Mouse (Mus musculus): ENCODE data around the gene Tarsl2. TPM values are rescaled to one million over a fixed set of nuclear protein-coding genes. Genes with fewer than 3 reads are reported as not detected.

Gene Tarsl2
- polyA plus RNA-seq, 2 experiments, result 7.8 to 12.0 TPM

DNA sequence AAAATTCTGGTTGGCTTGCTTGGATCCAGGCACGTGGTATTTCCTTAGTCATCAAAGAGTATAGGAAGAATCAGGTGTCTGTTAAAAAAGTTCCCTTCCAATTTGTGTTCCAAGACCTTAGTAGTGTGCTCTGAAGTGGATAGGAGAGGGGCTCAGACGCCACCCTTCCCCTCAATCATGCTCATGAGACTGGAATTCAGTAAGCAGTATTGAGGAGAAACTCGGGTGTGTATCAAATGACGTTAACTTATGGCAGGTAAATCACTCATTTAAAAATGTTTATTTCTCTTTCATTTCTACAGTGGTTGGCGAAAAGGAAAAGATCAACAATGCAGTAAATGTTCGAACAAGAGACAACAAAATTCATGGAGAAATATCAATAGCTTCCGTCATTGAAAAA lies 46.2 kb downstream of the Tarsl2 start, which contains the start of gene Tm2d3:
Gene Tm2d3, plus strand, starts transcription at position 301 of the 400 bp plus-strand sequence.
- Histone ChIP-seq H3K9me3 (ENCODE audit: control insufficient read depth, low read length) (no peaks in the 10 kb centered on the region), H3K9ac (ENCODE audit: low read depth, low read length, severe bottlenecking) (no peak within 1 kb of the TSS), H3K4me3 (replicated peaks; ENCODE audit: low read length) (no peak within 1 kb of the TSS), H3K4me1 (ENCODE audit: control insufficient read depth, insufficient read depth, low read length) (peaks cover 10% of the 10 kb centered on the region), H3K36me3 (ENCODE audit: control insufficient read depth, insufficient read depth, low read length) (peaks cover 3% of the 10 kb centered on the region; the same call in 1 of the 2 replicates), H3K27ac (replicated peaks; ENCODE audit: low read depth, low read length) (no peak within 1 kb of the TSS), H3K27me3 (ENCODE audit: control insufficient read depth, insufficient read depth, low read length) (no peaks in the 10 kb centered on the region), H3K4me2 (replicated peaks; ENCODE audit: low read depth, low read length, severe bottlenecking) (no peak within 1 kb of the TSS)
- TF ChIP-seq POLR2A (IDR thresholded peaks at IDR 0.05; ENCODE audit: borderline replicate concordance, extremely low read depth, insufficient read depth, insufficient read length), result no peak
- 85% methylated on average over 7 of the region's 7 CpGs for WGBS
- no peak for DNase-seq (ENCODE audit: low spot score)
- no peak for ATAC-seq (ENCODE audit: low FRiP score, low read depth)

- 70% methylated on average over 8 of the region's 8 CpGs for WGBS
- H3K4me1 ChIP-seq (ENCODE audit: control insufficient read depth, insufficient read depth, low read length), result peaks cover 10% of the 10 kb centered on the region
- no peak overlapping the region for H3K4me3 ChIP-seq (replicated peaks; ENCODE audit: low read length)
- no peak overlapping the region for H3K4me2 ChIP-seq (replicated peaks; ENCODE audit: low read depth, low read length, severe bottlenecking)
- DNase-seq (ENCODE audit: low spot score), result no peak
- H3K36me3 ChIP-seq (ENCODE audit: control insufficient read depth, insufficient read depth, low read length), result peaks cover 8% of the 10 kb centered on the region
- no peaks in the 10 kb centered on the region for H3K27me3 ChIP-seq (ENCODE audit: control insufficient read depth, insufficient read depth, low read length)
- no peak for ATAC-seq (ENCODE audit: low FRiP score, low read depth)
- H3K9ac ChIP-seq (ENCODE audit: low read depth, low read length, severe bottlenecking), result no peak overlapping the region
- no peaks in the 10 kb centered on the region for H3K9me3 ChIP-seq (ENCODE audit: control insufficient read depth, low read length)
- TF ChIP-seq POLR2A (IDR thresholded peaks at IDR 0.05; ENCODE audit: borderline replicate concordance, extremely low read depth, insufficient read depth, insufficient read length), result no peak
- H3K27ac ChIP-seq (replicated peaks; ENCODE audit: low read depth, low read length), result no peak overlapping the region
Observed at GRCm38 (mm10) chr7:65691929-65692605, 47.4 kb downstream of the Tarsl2 start.

- ATAC-seq (ENCODE audit: low FRiP score, low read depth) (no peak; the same call in 1 of the 2 replicates), DNase-seq (ENCODE audit: low spot score) (peak; percentile 4)
- peak overlapping the region; percentile 75 for H3K9ac ChIP-seq (ENCODE audit: low read depth, low read length, severe bottlenecking)
- WGBS, result 0% methylated on average over 10 of the region's 10 CpGs
- no peaks in the 10 kb centered on the region for H3K9me3 ChIP-seq (ENCODE audit: control insufficient read depth, low read length)
- H3K27me3 ChIP-seq (ENCODE audit: control insufficient read depth, insufficient read depth, low read length), result no peaks in the 10 kb centered on the region
- H3K36me3 ChIP-seq (ENCODE audit: control insufficient read depth, insufficient read depth, low read length), result peaks cover 14% of the 10 kb centered on the region
- peak overlapping the region; percentile 65; the same call in 1 of the 2 replicates for H3K27ac ChIP-seq (replicated peaks; ENCODE audit: low read depth, low read length)
- no peak for TF ChIP-seq POLR2A (IDR thresholded peaks at IDR 0.05; ENCODE audit: borderline replicate concordance, extremely low read depth, insufficient read depth, insufficient read length)
- H3K4me3 ChIP-seq (replicated peaks; ENCODE audit: low read length), result peak overlapping the region; percentile 80
- H3K4me1 ChIP-seq (ENCODE audit: control insufficient read depth, insufficient read depth, low read length), result peaks cover 10% of the 10 kb centered on the region
- H3K4me2 ChIP-seq (replicated peaks; ENCODE audit: low read depth, low read length, severe bottlenecking), result peak overlapping the region; percentile 85
Observed at GRCm38 (mm10) chr7:65692883-65693282, 48.2 kb downstream of the Tarsl2 start.

DNA sequence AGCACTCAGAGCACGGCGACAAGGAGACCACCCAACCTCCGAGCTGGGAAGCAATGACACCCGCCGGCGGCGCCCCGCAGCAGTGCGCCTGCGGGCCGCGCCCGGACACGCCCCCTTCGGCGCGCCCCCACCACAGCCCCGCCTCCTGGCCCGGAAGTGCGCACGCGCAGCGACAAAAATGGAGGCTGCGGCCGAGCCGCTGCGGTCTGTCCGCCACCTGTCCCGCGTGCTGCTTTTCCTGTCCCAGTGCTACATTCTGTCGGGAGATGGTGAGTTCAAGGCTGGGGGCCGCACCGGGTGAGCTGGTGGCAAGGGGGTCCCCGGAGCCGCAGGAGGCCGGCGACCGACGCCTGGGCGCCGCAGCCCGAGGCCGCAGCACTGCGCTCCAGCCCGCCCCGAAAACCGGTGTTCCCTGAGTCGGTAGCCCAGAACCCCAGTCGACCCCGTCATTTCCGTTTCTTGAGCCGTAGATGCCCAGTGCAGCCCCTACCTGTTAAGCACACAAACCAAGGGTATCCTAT lies 48.7 kb downstream of the Tarsl2 start:
- WGBS, result under 1% methylated on average over 48 of the region's 52 CpGs
- peak overlapping the region; percentile 80 for H3K4me3 ChIP-seq (replicated peaks; ENCODE audit: low read length)
- H3K4me1 ChIP-seq (ENCODE audit: control insufficient read depth, insufficient read depth, low read length), result peaks cover 10% of the 10 kb centered on the region
- H3K36me3 ChIP-seq (ENCODE audit: control insufficient read depth, insufficient read depth, low read length), result peaks cover 19% of the 10 kb centered on the region
- ATAC-seq (ENCODE audit: low FRiP score, low read depth), result peak; percentile 93
- peak; percentile 85; the same call in 1 of the 2 replicates for TF ChIP-seq POLR2A (IDR thresholded peaks at IDR 0.05; ENCODE audit: borderline replicate concordance, extremely low read depth, insufficient read depth, insufficient read length)
- H3K27me3 ChIP-seq (ENCODE audit: control insufficient read depth, insufficient read depth, low read length), result no peaks in the 10 kb centered on the region
- H3K27ac ChIP-seq (replicated peaks; ENCODE audit: low read depth, low read length), result peak overlapping the region; percentile 65; the same call in 1 of the 2 replicates
- DNase-seq (ENCODE audit: low spot score), result peak; percentile 76
- H3K9me3 ChIP-seq (ENCODE audit: control insufficient read depth, low read length), result no peaks in the 10 kb centered on the region
- peak overlapping the region; percentile 75 for H3K9ac ChIP-seq (ENCODE audit: low read depth, low read length, severe bottlenecking)
- H3K4me2 ChIP-seq (replicated peaks; ENCODE audit: low read depth, low read length, severe bottlenecking), result peak overlapping the region; percentile 85

GRCm38 (mm10) chr7:65696450-65696849 lies 51.8 kb downstream of the Tarsl2 start:
- H3K4me2 ChIP-seq (replicated peaks; ENCODE audit: low read depth, low read length, severe bottlenecking), result no peak overlapping the region
- no peaks in the 10 kb centered on the region for H3K27me3 ChIP-seq (ENCODE audit: control insufficient read depth, insufficient read depth, low read length)
- no peak overlapping the region for H3K4me3 ChIP-seq (replicated peaks; ENCODE audit: low read length)
- H3K36me3 ChIP-seq (ENCODE audit: control insufficient read depth, insufficient read depth, low read length), result peaks cover 48% of the 10 kb centered on the region
- no peak for TF ChIP-seq POLR2A (IDR thresholded peaks at IDR 0.05; ENCODE audit: borderline replicate concordance, extremely low read depth, insufficient read depth, insufficient read length)
- DNase-seq (ENCODE audit: low spot score), result no peak
- peaks cover 10% of the 10 kb centered on the region for H3K4me1 ChIP-seq (ENCODE audit: control insufficient read depth, insufficient read depth, low read length)
- no peak overlapping the region for H3K27ac ChIP-seq (replicated peaks; ENCODE audit: low read depth, low read length)
- no peaks in the 10 kb centered on the region for H3K9me3 ChIP-seq (ENCODE audit: control insufficient read depth, low read length)
- H3K9ac ChIP-seq (ENCODE audit: low read depth, low read length, severe bottlenecking), result no peak overlapping the region
- no peak for ATAC-seq (ENCODE audit: low FRiP score, low read depth)
- 47% methylated on average over 2 of the region's 2 CpGs for WGBS
